Mouse (Mus musculus) sigmoid colon, adult 10 weeks (tissue): ENCODE measurements around the gene Gm9745. TPM values are rescaled to one million over a fixed set of nuclear protein-coding genes. Genes with fewer than 3 reads are reported as not detected.

Experiments
- polyA plus RNA-seq: library from polyadenylated mRNA; stranded (reverse); fragments of 350-450 nt; fragmentation: Illumina TruSeq; extraction: RNeasy Lipid Tissue Mini Kit (QIAGEN cat#74804); gene quantifications from one replicate; pipeline ENCODE4 v1.2.3, GENCODE M21; 2014; ENCODE audit warnings: low read depth, low replicate concordance

Gm9745 gene
- polyA plus RNA-seq = not detected

GRCm38 (mm10) chr13:8948131-8948530 lies at the start of gene Gm9745:
TSS of gene Gm9745 (minus strand) at chr13:8948231.

DNA sequence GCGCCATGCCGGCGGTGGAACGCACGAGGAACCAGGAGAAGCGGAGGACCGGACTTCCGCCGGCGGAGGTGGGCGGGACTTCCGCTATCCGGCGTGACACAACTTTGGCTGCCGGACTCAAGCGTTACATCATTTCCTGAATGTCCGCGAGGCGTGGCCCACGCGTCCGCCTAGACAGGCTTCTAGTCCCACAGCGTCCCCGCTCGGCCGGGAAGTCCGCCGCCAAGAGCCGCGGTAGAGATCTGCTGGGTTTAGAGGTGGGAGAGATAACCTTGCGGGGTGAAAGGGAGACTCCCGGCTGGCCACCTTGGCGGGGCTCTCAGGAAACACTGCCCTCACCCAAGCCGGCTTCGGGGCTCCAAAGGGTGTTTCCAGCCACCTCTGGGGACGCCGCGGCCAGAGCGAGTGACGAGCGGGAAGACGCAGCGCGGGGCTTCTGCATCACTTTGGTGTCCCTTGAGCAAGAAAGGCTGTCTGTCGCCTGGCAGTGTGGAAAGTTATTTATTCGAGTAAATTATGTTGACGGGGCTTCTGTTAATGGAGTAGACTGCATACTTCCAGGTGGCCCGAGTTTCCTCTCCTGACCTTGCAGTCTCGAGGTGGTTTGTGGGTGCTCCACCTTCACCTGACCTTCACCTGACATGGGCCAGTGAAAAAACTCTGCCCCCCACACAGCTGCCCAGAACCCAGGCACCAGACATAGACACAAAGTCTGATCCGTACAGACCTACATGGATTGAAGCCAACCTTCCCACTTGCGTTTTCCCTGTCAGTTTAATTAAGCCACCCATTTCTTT lies 48.2 kb upstream of the Gm9745 start, which contains the start of gene Gtpbp4:
Gtpbp4 (minus strand) TSS at position 94 of the 797 bp plus-strand sequence.

GRCm38 (mm10) chr13:8952563-8952962 lies 4.5 kb upstream of the Gm9745 start, which contains the start of gene Idi2:
TSS of gene Idi2 (plus strand) at chr13:8952863.

Other genes starting within 250 kb of the Gm9745 start
- 44.1 TPM for gene Wdr37, start 76.3 kb downstream of the Gm9745 start, polyA plus RNA-seq
- 307 TPM for gene Idi1, start 62.7 kb downstream of the Gm9745 start, polyA plus RNA-seq
- gene Idi2, start 4.6 kb upstream of the Gm9745 start, polyA plus RNA-seq = not detected
- 60.5 TPM for gene Gtpbp4, start 47.9 kb upstream of the Gm9745 start, polyA plus RNA-seq
- 109 TPM for gene Larp4b, start 145.7 kb upstream of the Gm9745 start, polyA plus RNA-seq